Mouse (Mus musculus) heart, embryonic 11.5 days (tissue): ENCODE data around the gene Slc25a5. TPM values are rescaled to one million over a fixed set of nuclear protein-coding genes. Genes with fewer than 3 reads are reported as not detected.

Source experiments
- ATAC-seq: fragments of 200-750 bp; cut with Nextera tagmentation; replicated peaks from 2 replicates; pipeline ENCODE4 v1.8.0; 2017; ENCODE audit warnings: moderate library complexity; ENCODE audit not compliant: insufficient number of reproducible peaks, low FRiP score, low TSS enrichment
- H3K27ac ChIP-seq: fragments of 300-500 bp; sonication (generic); 2 replicates; pipeline ENCODE4 v1.5.1; 2014; ENCODE audit warnings: mild to moderate bottlenecking, low read depth, low read length
- H3K27me3 ChIP-seq: fragments of 300-500 bp; sonication (generic); 2 replicates; pipeline ENCODE4 v1.6.1; 2014; ENCODE audit warnings: mild to moderate bottlenecking, low read length, mixed read lengths; ENCODE audit not compliant: control insufficient read depth, insufficient read depth
- H3K36me3 ChIP-seq: fragments of 300-500 bp; sonication (generic); 2 replicates; pipeline ENCODE4 v1.6.1; 2014; ENCODE audit warnings: mild to moderate bottlenecking, low read length, moderate library complexity, mixed read lengths; ENCODE audit not compliant: control insufficient read depth, insufficient read depth
- H3K4me1 ChIP-seq: fragments of 300-500 bp; sonication (generic); 2 replicates; pipeline ENCODE4 v1.6.1; 2014; ENCODE audit warnings: low read length; ENCODE audit not compliant: control insufficient read depth, insufficient read depth
- H3K4me2 ChIP-seq: fragments of 300-500 bp; sonication (generic); 2 replicates; pipeline ENCODE4 v1.6.1; 2014; ENCODE audit warnings: mild to moderate bottlenecking, moderate library complexity
- H3K4me3 ChIP-seq: fragments of 300-500 bp; sonication (generic); 2 replicates; pipeline ENCODE4 v1.5.1; 2014; ENCODE audit warnings: low read depth, low read length
- H3K9ac ChIP-seq: fragments of 300-500 bp; sonication (generic); 2 replicates; pipeline ENCODE4 v1.6.1; 2014; ENCODE audit warnings: mild to moderate bottlenecking, low read depth, low read length, moderate library complexity
- H3K9me3 ChIP-seq: fragments of 300-500 bp; sonication (generic); replicated peaks from 2 replicates; pipeline ENCODE4 v1.6.1; 2016; ENCODE audit warnings: low read length; ENCODE audit not compliant: control insufficient read depth
- WGBS: fragments of 180-500 bp; shearing (Covaris S2); extraction: QIAGEN DNeasy Blood & Tissue Kit; methylation state at CpG from one replicate; pipeline ENCODE4 v1.1.7; 2014; ENCODE audit not compliant: insufficient replicate concordance; 5-methylcytosine and 5-hydroxymethylcytosine counted together
- polyA plus RNA-seq: library from polyadenylated mRNA; unstranded; fragments of >200 nt; fragmentation: Nextera tagmentation; extraction: Ambion mirVana; gene quantifications from 2 replicates; pipeline ENCODE4 v1.2.1, GENCODE M21; 2014

The Slc25a5 gene
- polyA plus RNA-seq, 1 experiment from 2014 or later, result 1,149 TPM

DNA sequence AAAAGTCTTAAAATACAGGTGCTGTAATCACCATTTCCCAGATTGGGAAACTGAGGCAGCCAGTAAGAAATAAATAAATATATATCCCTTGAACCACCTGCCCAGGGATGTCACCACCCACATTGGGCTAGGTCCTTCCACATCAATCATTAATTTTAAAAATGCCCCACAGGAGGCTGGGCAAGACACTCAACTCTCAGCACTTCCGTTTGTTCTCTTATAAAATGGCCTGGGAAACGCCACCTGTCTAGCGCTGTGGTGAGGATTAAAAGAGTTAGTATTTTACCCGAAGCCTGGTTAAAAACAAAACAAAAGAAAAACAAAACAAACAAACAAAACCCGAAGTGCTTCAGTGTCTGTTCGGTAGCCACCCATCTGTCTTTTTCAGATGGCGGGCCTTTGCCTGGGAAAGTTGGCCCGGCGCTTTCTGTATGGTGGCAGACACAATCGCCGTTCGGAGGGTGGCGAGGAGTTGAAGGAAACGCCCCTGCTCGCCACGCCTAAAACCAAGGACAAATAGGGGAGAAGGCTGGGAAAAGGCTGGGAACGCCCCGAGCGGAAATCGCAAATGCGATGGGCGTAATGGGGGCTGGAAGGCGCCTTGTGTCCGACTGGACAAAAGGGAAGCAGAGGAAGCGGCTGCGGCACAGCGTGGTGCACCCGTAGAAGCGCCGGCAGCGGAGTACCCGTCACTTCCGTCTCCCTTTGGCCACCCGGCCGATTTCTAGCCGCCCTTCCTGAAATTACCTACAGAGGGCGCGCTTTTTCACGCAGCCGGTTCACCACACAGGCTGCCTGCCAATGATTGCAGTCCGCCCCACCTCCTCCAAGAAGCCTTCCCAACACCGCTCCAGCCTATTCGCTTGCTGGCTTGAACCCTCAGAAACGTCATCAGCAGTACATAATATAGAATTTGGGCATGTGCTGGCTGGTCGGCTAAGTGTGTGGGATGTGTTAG lies 12.2 kb downstream of the Slc25a5 start:
- Histone ChIP-seq H3K27me3 (no peaks in the 10 kb centered on the region), H3K27ac (peak overlapping the region; percentile 73), H3K9ac (peak overlapping the region; percentile 67; the same call in 1 of the 2 replicates), H3K4me2 (peak overlapping the region; percentile 57), H3K4me3 (peak overlapping the region; percentile 31), H3K36me3 (no peaks in the 10 kb centered on the region), H3K4me1 (no peaks in the 10 kb centered on the region), H3K9me3 (no peaks in the 10 kb centered on the region)
- 13% methylated on average over 44 of the region's 45 CpGs for WGBS
- peak; percentile 85 for ATAC-seq

DNA sequence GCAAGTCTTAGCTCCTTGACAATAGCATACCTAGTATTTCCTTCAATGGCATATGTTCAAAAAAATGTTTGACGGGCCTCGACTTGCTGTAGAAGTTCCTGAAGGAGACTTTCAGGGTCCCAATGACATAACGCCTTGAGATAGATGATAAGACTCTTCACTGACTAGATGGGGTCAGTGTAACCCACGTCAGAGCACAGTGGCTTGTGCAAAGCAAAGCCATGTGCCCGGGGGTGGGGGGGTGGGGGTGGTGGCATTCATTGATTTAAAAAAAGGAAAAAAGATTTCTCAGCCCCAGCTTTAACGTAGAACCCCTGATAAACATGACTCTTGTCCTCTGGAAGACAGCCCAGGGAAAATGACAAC lies 12.8 kb downstream of the Slc25a5 start:
- WGBS, result 53% methylated on average over 6 of the region's 6 CpGs
- Histone ChIP-seq H3K9me3 (no peaks in the 10 kb centered on the region), H3K4me1 (no peaks in the 10 kb centered on the region), H3K4me2 (peak overlapping the region; percentile 57), H3K4me3 (peak overlapping the region; percentile 18; the same call in 1 of the 2 replicates), H3K27me3 (no peaks in the 10 kb centered on the region), H3K36me3 (no peaks in the 10 kb centered on the region), H3K27ac (peak overlapping the region; percentile 73), H3K9ac (no peak overlapping the region)
- no peak for ATAC-seq

DNA sequence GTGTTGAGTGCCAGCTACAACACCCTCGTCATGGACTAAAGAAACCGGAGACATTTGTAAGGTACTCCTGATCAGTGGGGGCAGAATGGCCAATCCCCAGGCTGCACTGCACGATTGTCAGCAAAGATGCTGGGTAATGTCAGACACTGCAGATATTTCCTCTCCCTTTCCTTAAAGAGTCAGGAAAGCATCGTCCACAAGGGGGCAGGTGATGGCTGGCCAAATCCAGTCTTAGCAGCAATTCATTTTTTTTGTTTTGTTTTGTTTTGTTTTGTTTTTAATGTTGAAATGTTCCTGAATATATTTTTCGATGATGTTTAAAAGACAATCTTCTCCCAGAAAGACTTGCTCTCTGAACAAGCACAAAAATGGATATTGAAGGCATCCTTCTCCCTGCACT lies 15.9 kb downstream of the Slc25a5 start:
- ATAC-seq, result no peak
- Histone ChIP-seq H3K9me3 (no peaks in the 10 kb centered on the region), H3K4me2 (no peak overlapping the region), H3K9ac (no peak overlapping the region), H3K4me1 (no peaks in the 10 kb centered on the region; the same call in 1 of the 2 replicates), H3K27me3 (no peaks in the 10 kb centered on the region), H3K4me3 (no peak overlapping the region), H3K36me3 (no peaks in the 10 kb centered on the region), H3K27ac (no peak overlapping the region)
- 38% methylated on average over 5 of the region's 5 CpGs for WGBS

DNA sequence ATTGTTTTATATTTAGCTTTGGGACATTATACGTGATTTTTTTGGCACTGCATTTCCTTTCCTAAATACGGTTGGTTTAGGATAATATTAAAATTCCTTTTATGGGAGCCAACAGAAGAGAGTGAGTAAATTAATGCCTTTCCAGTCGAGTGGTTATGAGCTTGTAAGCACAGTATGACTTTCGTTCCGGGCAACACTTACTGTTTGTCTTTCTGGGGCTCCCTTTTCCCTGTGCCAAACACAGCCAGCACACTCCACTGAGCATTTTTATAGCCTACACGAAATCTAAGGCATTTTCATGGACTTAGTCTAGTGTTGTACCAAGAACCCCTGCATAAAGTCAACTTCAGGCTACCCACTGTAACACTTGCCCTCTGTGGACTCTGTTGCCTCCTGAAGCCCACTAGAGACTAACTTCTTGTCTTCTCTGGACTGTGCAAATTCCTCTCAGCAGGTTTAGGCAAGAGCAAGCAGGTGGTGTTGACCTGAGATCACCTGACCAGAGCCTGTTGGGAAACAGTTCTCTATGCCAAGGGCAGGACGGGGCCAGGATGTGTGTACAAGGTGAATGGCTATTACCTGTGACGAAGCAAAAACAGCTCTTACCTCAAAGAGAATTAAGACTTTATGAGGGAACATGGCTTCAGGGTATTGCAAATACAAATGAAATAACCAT lies 18.8 kb downstream of the Slc25a5 start:
- Histone ChIP-seq H3K36me3 (no peaks in the 10 kb centered on the region), H3K4me2 (no peak overlapping the region), H3K4me1 (no peaks in the 10 kb centered on the region; the same call in 1 of the 2 replicates), H3K27ac (no peak overlapping the region), H3K27me3 (no peaks in the 10 kb centered on the region), H3K4me3 (no peak overlapping the region), H3K9me3 (no peaks in the 10 kb centered on the region), H3K9ac (no peak overlapping the region)
- 75% methylated on average over 8 of the region's 8 CpGs for WGBS
- no peak for ATAC-seq

DNA sequence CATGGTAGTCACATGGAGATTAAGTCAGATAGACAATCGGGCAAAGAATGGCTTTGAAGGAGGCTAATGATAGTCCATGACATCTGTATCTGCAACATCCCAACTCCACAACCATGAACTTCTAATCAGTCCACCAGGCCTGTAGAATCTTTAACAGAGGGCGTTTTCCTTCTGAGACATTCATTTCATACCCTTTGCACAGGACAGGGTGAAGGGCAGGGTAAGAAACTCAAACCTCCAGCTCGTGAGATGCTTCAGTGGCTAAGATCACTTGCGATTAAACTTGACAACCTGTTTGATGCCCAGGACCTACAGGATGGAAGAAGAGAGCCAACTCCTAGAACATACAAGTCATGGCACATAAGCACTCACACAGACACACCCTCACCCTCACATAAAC lies 19.6 kb downstream of the Slc25a5 start:
- H3K9me3 ChIP-seq, result no peaks in the 10 kb centered on the region
- ATAC-seq, result no peak
- no peaks in the 10 kb centered on the region for H3K36me3 ChIP-seq
- no peaks in the 10 kb centered on the region; the same call in 1 of the 2 replicates for H3K4me1 ChIP-seq
- WGBS, result 77% methylated on average over 4 of the region's 4 CpGs
- H3K4me3 ChIP-seq, result no peak overlapping the region
- no peak overlapping the region for H3K27ac ChIP-seq
- no peaks in the 10 kb centered on the region for H3K27me3 ChIP-seq
- H3K4me2 ChIP-seq, result no peak overlapping the region
- H3K9ac ChIP-seq, result no peak overlapping the region

DNA sequence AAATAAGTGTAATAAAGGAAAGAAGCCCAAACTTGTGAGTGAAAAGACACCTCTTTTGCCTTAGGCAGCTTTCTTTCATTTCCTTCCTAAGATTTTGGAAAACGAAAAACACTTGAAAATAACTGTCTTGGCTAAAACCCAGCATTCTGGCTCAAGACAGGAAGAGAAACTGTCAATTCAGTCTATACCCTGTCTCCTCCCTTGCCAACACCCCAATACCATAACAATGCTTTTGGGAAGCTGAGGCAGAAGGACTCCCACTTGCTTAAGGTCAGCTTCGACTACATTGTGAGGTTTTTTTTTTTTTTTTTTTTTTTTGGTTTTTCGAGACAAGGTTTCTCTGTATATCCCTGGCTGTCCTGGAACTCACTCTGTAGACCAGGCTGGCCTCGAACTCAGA lies 20.0 kb downstream of the Slc25a5 start:
- Histone ChIP-seq H3K9me3 (no peaks in the 10 kb centered on the region), H3K9ac (no peak overlapping the region), H3K4me3 (no peak overlapping the region), H3K27ac (no peak overlapping the region), H3K4me1 (no peaks in the 10 kb centered on the region; the same call in 1 of the 2 replicates), H3K36me3 (no peaks in the 10 kb centered on the region), H3K27me3 (no peaks in the 10 kb centered on the region), H3K4me2 (no peak overlapping the region)
- ATAC-seq, result no peak
- 73% methylated on average over 2 of the region's 4 CpGs for WGBS

DNA sequence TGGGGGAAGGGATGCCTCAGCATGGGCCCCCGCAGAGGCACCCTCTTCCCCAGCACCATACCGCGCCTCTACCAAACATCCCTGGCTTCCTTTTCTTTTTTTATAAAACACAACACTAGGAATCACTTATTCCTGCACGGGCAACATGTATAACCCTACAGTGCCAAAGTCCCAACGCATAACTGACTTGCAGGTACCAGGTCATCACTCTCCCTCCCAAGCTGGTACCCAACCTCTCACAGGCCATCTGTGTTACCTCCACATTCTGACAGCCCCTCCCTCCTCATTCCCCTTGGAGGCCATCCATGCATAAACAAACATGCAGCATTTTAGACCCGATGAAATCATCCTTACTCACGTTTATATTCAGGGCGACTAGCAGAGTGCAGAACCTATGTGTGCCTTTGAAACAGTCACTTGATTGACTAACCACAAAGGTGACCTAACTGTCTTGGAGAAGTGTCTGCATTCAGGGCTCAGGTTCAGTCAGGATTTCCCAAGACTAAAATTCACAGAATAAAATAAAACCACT lies 21.0 kb downstream of the Slc25a5 start:
- H3K4me2 ChIP-seq, result peak overlapping the region; percentile 52
- 33% methylated on average over 8 of the region's 8 CpGs for WGBS
- H3K27me3 ChIP-seq, result no peaks in the 10 kb centered on the region
- H3K36me3 ChIP-seq, result no peaks in the 10 kb centered on the region
- H3K4me1 ChIP-seq, result no peaks in the 10 kb centered on the region; the same call in 1 of the 2 replicates
- peak overlapping the region; percentile 71 for H3K27ac ChIP-seq
- no peaks in the 10 kb centered on the region for H3K9me3 ChIP-seq
- no peak overlapping the region; the same call in 1 of the 2 replicates for H3K4me3 ChIP-seq
- no peak for ATAC-seq
- no peak overlapping the region for H3K9ac ChIP-seq

DNA sequence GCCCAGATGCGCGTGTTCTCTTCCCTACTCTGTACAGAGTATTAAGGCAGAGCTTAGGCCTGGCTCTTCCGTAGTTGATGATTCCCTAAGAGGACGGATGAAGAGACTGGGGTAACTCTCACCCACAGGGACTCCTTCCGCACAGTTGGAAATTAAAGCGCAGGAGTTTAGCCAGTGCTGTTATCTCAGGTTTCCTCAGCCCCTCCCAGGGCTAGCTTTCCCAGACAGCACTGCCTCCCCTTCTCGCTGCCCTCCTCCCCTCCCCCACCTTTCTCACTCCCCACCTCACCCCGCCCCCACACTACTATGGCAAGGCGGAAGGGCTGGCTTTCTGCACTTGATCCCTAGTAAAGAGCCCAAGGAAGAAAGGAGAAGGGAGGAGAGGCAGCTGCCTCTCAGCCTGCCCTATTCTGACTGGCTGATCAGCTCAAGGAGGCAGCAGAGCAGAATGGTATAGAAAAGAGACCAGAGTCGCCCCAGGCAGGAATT lies 21.5 kb downstream of the Slc25a5 start:
- Histone ChIP-seq H3K9ac (peak overlapping the region; percentile 48), H3K27ac (peak overlapping the region; percentile 71), H3K36me3 (no peaks in the 10 kb centered on the region), H3K4me2 (peak overlapping the region; percentile 52), H3K4me1 (no peaks in the 10 kb centered on the region; the same call in 1 of the 2 replicates), H3K9me3 (no peaks in the 10 kb centered on the region), H3K27me3 (no peaks in the 10 kb centered on the region), H3K4me3 (peak overlapping the region; percentile 29)
- peak; percentile 65 for ATAC-seq
- WGBS, result 6% methylated on average over 10 of the region's 10 CpGs
